Mouse (Mus musculus) neural tube, embryonic 14.5 days (tissue): ENCODE data around the gene Kcna10. TPM values are rescaled to one million over a fixed set of nuclear protein-coding genes. Genes with fewer than 3 reads are reported as not detected.
A peak's percentile ranks its signal among the peaks of the same experiment; 100 is the strongest.

ENCODE experiments used
- ATAC-seq: fragments of 200-750 bp; cut with Nextera tagmentation; 2 replicates; pipeline ENCODE4 v1.8.0; 2017; ENCODE audit warnings: low read depth, mild to moderate bottlenecking, moderate TSS enrichment, moderate library complexity
- H3K27ac ChIP-seq: fragments of 300-500 bp; sonication (generic); 2 replicates; pipeline ENCODE4 v1.5.1; 2014; ENCODE audit warnings: low read depth, mild to moderate bottlenecking, control low read depth, low read length, moderate library complexity, mixed read lengths
- H3K27me3 ChIP-seq: fragments of 300-500 bp; sonication (generic); 2 replicates; pipeline ENCODE4 v1.6.1; 2014; ENCODE audit warnings: low read length; ENCODE audit not compliant: control insufficient read depth, insufficient read depth
- H3K36me3 ChIP-seq: fragments of 300-500 bp; sonication (generic); 2 replicates; pipeline ENCODE4 v1.6.1; 2014; ENCODE audit warnings: low read length, mixed read lengths; ENCODE audit not compliant: control insufficient read depth, insufficient read depth
- H3K4me1 ChIP-seq: fragments of 300-500 bp; sonication (generic); 2 replicates; pipeline ENCODE4 v1.6.1; 2014; ENCODE audit warnings: low read length; ENCODE audit not compliant: control insufficient read depth, insufficient read depth
- H3K4me2 ChIP-seq: fragments of 300-500 bp; sonication (generic); 2 replicates; pipeline ENCODE4 v1.6.1; 2014; ENCODE audit warnings: mild to moderate bottlenecking, low read depth, low read length, control low read depth
- H3K4me3 ChIP-seq: fragments of 300-500 bp; sonication (generic); 2 replicates; pipeline ENCODE4 v1.5.1; 2014; ENCODE audit warnings: low read depth, low read length, control low read depth, mixed read lengths
- H3K9ac ChIP-seq: fragments of 300-500 bp; sonication (generic); replicated peaks from 2 replicates; pipeline ENCODE4 v1.6.1; 2014; ENCODE audit warnings: low read depth, mild to moderate bottlenecking, control low read depth, low read length, mixed read lengths
- H3K9me3 ChIP-seq: fragments of 300-500 bp; sonication (generic); 2 replicates; pipeline ENCODE4 v1.6.1; 2016; ENCODE audit warnings: low read length; ENCODE audit not compliant: control insufficient read depth
- WGBS: fragments of 180-500 bp; shearing (Covaris S2); extraction: QIAGEN DNeasy Blood & Tissue Kit; methylation state at CpG from one replicate; pipeline ENCODE4 v1.1.7; 2014; 5-methylcytosine and 5-hydroxymethylcytosine counted together
- polyA plus RNA-seq: library from polyadenylated mRNA; unstranded; fragments of >200 nt; fragmentation: Nextera tagmentation; extraction: Ambion mirVana; gene quantifications from 2 replicates; pipeline ENCODE4 v1.2.1, GENCODE M21; 2014

Gene Kcna10
- not detected in 2 replicates for polyA plus RNA-seq

DNA sequence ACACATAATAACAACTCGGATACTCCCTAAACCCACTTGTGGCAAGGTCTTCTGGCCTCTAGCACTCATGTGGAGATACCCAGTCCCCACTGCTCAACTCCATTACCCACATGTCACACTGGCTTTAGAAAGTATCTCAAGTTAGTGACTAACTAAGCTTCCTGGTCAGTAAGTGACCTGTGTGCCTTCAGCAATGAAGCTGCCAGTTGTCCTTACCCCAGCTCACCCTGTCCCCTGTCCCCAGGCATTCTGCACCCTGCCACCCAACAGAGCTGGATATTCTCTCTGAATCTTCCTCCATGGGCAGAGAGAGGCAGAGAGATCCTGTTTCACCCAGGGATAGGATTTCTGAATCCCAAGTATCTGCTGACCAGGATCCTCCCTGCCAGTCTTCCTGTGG is at the start of gene Kcna10:
TSS of gene Kcna10 (plus strand) at position 301 of the 400 bp plus-strand sequence.
- Histone ChIP-seq H3K4me1 (no peaks in the 10 kb centered on the region), H3K9me3 (no peaks in the 10 kb centered on the region), H3K27me3 (no peaks in the 10 kb centered on the region), H3K9ac (no peak within 1 kb of the TSS), H3K27ac (no peak within 1 kb of the TSS), H3K36me3 (no peaks in the 10 kb centered on the region), H3K4me2 (no peak within 1 kb of the TSS), H3K4me3 (no peak within 1 kb of the TSS)
- WGBS = 68% methylated on average over 1 of the region's 1 CpGs
- ATAC-seq = no peak

DNA sequence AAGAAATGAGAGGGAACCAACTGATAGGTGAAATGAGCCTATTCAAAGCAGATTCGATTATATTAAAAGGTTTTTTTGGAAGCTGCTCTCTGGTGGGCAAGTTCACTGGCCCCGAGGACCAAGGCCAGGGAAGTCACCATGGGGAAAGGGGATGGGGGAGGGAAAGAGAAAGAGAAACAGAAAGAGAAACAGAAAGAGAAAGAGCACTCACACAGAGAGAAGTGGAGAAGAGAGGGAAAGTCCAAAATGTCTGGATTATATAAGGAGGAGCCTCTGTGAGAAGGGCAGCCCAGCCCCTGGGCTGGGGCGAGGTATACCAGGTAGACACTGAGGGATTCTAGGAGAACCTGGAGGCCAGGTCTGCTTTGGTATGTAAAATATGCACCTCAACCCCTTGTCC is 48.4 kb upstream of the Kcna10 start:
- no peak for ATAC-seq
- H3K36me3 ChIP-seq = no peaks in the 10 kb centered on the region
- no peak overlapping the region for H3K4me3 ChIP-seq
- H3K27me3 ChIP-seq = no peaks in the 10 kb centered on the region
- H3K4me1 ChIP-seq = no peaks in the 10 kb centered on the region
- no peaks in the 10 kb centered on the region for H3K9me3 ChIP-seq
- 76% methylated on average over 3 of the region's 3 CpGs for WGBS
- no peak overlapping the region for H3K27ac ChIP-seq
- no peak overlapping the region for H3K9ac ChIP-seq
- H3K4me2 ChIP-seq = no peak overlapping the region

DNA sequence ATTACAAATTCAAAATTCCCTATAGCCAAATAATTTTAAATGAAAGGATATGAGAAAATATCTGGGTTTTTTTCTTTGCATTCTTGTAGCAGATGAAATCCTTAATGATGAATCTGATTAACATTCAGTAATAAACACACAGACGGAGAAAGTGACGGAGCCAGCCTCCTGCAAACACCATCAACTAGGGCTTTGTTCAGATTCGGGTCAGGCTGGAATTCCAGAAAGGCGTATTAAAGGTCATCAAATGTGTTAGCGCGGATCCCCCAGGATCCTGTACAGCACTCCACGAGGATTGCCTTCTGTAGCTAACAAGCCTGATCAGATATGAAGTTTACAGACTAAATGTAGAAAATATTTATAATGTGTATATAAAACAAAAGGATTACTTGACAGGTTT is 35.7 kb upstream of the Kcna10 start:
- H3K4me3 ChIP-seq = no peak overlapping the region
- 52% methylated on average over 7 of the region's 7 CpGs for WGBS
- no peak for ATAC-seq
- no peak overlapping the region for H3K9ac ChIP-seq
- H3K4me2 ChIP-seq = no peak overlapping the region
- no peaks in the 10 kb centered on the region for H3K27me3 ChIP-seq
- H3K4me1 ChIP-seq = peaks cover 9% of the 10 kb centered on the region; the same call in 1 of the 2 replicates
- H3K36me3 ChIP-seq = no peaks in the 10 kb centered on the region
- no peaks in the 10 kb centered on the region for H3K9me3 ChIP-seq
- H3K27ac ChIP-seq = no peak overlapping the region

DNA sequence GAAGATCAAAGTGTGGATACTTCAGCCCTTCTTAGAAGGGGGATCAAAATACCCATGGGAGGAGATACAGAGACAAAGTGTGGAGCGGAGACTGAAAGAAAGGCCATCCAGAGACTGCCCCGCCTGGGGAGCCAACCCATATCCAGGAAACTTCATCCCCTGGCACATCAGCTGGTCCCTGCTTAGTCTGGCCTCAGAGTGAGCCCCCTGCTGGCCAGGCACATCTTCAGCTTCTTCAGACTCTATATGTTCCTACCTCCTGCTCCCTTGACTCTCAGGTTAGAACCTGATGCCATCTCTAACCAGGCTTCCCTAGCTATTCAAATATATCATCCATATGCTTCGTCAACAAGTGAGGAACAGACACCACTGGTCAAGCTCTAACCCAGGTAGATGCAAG is 33.9 kb upstream of the Kcna10 start:
- H3K9ac ChIP-seq = no peak overlapping the region
- H3K36me3 ChIP-seq = no peaks in the 10 kb centered on the region
- H3K4me1 ChIP-seq = peaks cover 9% of the 10 kb centered on the region; the same call in 1 of the 2 replicates
- no peak overlapping the region for H3K4me3 ChIP-seq
- H3K4me2 ChIP-seq = no peak overlapping the region
- WGBS = 74% methylated on average over 3 of the region's 3 CpGs
- no peaks in the 10 kb centered on the region for H3K27me3 ChIP-seq
- no peaks in the 10 kb centered on the region for H3K9me3 ChIP-seq
- no peak overlapping the region for H3K27ac ChIP-seq
- ATAC-seq = no peak

DNA sequence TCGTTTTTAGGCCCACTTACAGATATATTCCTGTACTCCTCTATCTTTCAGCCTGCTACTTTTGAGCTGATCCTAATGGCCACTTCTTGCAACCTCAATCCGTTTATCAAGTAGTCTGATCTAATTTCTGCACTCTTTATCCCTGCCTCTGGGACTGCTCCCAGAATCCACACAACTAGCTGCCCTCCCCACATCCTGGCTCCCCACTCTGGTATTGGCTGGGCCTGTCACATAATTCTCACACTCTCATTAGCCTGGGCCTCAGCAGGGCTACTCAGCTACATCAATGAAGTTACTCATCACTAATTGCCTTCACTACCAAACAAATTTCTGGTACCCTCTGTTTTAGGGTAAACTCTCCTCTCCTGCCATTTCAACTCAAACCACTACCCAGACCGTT is 32.4 kb upstream of the Kcna10 start:
- Histone ChIP-seq H3K27ac (peak overlapping the region; percentile 34; the same call in 1 of the 2 replicates), H3K9me3 (no peaks in the 10 kb centered on the region), H3K4me2 (no peak overlapping the region), H3K27me3 (no peaks in the 10 kb centered on the region), H3K4me1 (peaks cover 9% of the 10 kb centered on the region; the same call in 1 of the 2 replicates), H3K36me3 (no peaks in the 10 kb centered on the region), H3K4me3 (no peak overlapping the region), H3K9ac (no peak overlapping the region)
- peak; percentile 75; the same call in 1 of the 2 replicates for ATAC-seq
- 53% methylated on average over 3 of the region's 3 CpGs for WGBS

DNA sequence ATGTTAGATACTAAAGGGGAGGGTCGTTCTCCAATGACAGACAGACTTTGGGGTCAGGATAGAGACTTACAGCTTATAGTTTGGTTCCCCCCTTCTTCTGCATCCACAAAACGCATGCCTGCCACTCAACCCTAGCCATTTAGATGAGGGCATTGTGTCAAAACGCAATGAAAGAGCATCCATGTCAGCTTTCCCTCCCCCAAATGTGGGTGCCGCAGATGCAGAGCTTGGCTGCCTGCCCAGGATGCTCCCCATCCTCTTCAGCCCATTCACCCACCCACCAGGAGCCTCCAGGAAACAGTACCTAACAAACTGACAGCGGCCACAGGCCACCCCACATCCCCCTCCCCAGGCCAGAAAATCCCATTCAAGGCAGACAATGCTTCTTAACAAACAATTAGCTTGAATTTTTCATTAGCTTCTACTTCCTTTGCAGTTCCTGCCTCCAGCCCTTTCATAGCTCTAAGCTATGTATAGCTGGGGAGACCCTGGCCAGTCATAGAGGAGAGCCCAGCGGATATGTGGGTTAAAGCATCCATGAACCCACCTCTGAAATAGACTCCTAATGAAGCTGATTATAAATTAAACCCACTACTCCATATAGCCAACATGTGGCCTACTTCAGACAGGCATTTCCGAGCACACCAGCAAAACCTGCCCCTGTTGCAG is 31.9 kb upstream of the Kcna10 start:
- Histone ChIP-seq H3K9ac (no peak overlapping the region), H3K4me3 (no peak overlapping the region), H3K9me3 (no peaks in the 10 kb centered on the region), H3K27ac (peak overlapping the region; percentile 34; the same call in 1 of the 2 replicates), H3K27me3 (no peaks in the 10 kb centered on the region), H3K4me1 (peaks cover 9% of the 10 kb centered on the region; the same call in 1 of the 2 replicates), H3K36me3 (no peaks in the 10 kb centered on the region), H3K4me2 (no peak overlapping the region)
- peak; percentile 65 for ATAC-seq
- 35% methylated on average over 7 of the region's 7 CpGs for WGBS

DNA sequence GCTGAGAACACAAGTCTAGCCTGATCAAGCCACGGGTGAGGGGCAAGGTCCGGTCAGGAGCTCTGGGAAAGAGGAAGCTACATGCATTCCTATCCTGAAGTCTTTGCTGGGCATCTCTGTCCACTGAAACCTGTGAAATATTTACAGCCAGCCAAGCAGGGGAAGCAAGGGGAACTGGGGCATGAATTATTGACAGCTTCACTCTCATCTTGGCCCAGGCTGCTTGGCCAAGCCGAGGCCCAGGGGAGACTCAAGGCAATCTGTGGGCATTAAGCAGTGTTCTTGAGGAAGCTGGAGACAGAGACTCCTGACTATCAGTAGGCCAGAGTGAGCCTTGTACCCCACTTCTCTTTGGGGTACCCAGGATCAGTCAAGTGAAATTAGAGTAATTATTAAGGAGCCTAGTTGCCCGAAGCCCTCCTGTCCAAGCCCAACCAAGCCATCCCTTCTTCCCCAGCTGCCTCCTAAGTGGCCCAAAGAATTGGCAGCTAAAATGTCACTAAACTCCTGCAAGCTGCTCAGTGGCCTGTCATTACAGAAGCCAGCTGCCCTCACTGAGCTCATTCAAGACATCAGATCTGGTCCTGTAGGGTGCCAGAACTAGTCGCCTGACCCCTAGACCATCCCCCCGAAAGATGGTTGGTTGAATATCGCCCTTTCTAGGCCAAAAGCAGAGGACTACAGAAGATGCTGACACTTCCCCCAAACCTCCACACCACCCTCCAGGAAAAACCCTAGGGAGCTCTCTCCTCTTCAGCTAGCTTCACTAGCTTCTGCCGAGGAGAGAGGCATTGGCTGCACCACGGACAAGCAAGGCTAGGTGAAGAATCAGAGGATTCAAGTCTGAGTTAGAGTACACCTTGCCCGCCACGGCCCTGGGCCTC is 28.8 kb upstream of the Kcna10 start:
- H3K4me1 ChIP-seq = peaks cover 9% of the 10 kb centered on the region; the same call in 1 of the 2 replicates
- no peaks in the 10 kb centered on the region for H3K27me3 ChIP-seq
- no peak overlapping the region for H3K4me3 ChIP-seq
- no peaks in the 10 kb centered on the region for H3K9me3 ChIP-seq
- H3K4me2 ChIP-seq = no peak overlapping the region
- WGBS = 87% methylated on average over 11 of the region's 11 CpGs
- ATAC-seq = no peak
- H3K27ac ChIP-seq = no peak overlapping the region
- no peak overlapping the region for H3K9ac ChIP-seq
- no peaks in the 10 kb centered on the region for H3K36me3 ChIP-seq

DNA sequence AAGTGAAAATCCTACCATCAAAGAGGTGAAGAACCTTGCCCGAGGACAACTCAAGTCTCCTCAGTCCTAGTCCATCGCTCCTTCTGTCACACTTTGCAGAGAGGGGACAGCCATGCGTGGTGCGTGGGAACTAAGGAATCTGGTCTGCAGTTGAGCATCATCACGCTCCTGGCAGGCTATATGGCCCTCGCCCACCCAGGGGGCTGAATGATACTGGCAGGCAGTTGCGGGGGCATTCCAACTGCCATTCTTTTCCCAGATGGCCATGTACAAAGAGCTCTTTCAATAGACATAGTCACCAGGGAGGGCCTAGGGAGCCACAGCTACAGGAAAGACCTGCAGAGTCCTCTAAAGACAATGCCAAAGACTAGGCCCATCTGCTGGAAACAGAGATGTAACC is 24.0 kb upstream of the Kcna10 start:
- H3K9me3 ChIP-seq = no peaks in the 10 kb centered on the region
- H3K4me2 ChIP-seq = no peak overlapping the region
- no peak overlapping the region for H3K9ac ChIP-seq
- WGBS = 74% methylated on average over 7 of the region's 7 CpGs
- no peak for ATAC-seq
- no peaks in the 10 kb centered on the region for H3K36me3 ChIP-seq
- peaks cover 3% of the 10 kb centered on the region; the same call in 1 of the 2 replicates for H3K4me1 ChIP-seq
- H3K4me3 ChIP-seq = no peak overlapping the region
- H3K27ac ChIP-seq = no peak overlapping the region
- no peaks in the 10 kb centered on the region for H3K27me3 ChIP-seq

DNA sequence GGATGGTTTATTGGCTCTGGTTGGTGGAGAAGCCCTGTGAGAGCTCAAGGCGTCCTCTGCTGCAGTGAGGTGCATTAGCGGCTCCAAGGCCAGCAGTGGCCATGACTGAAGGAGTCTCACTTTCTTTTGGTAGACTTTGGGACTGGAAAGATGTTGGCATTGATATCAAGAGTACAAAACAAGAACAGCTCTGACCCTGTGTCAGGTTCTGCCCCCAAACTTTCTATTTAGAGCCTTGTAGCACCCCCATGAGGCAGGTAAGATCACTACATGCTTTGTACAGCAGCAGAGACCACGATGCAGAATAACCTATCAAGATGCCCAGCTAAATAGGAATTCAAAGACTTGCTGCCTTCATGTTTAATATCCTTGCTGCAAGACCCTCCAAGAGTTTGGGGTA is 23.4 kb upstream of the Kcna10 start:
- ATAC-seq = peak; percentile 26; the same call in 1 of the 2 replicates
- WGBS = 76% methylated on average over 3 of the region's 3 CpGs
- Histone ChIP-seq H3K9me3 (no peaks in the 10 kb centered on the region), H3K9ac (no peak overlapping the region), H3K4me1 (peaks cover 3% of the 10 kb centered on the region; the same call in 1 of the 2 replicates), H3K4me3 (no peak overlapping the region; the same call in 1 of the 2 replicates), H3K27me3 (no peaks in the 10 kb centered on the region), H3K4me2 (peak overlapping the region; percentile 40), H3K36me3 (no peaks in the 10 kb centered on the region), H3K27ac (no peak overlapping the region)
